Mouse (Mus musculus) megakaryocyte, adult 5-6 weeks (primary cell): Measurements from ENCODE around the gene Itih4. TPM values are rescaled to one million over a fixed set of nuclear protein-coding genes. Genes with fewer than 3 reads are reported as not detected.

Source experiments
- ATAC-seq: 2 replicates; pipeline ENCODE4 v1.8.0; 2016; ENCODE audit warnings: mild to moderate bottlenecking, inconsistent platforms; ENCODE audit not compliant: poor library complexity, severe bottlenecking
- total RNA-seq, 2 experiments: library from RNA; stranded (forward) in 1 of 2; stranded (reverse) in 1 of 2; fragments of 153-499, 151-499 nt in 1 of 2; fragments of 221-1000, 200-1000 nt in 1 of 2; gene quantifications; 2 replicates each; pipeline versions ENCODE4 v1.2.3 to v1.2.4; 2015 to 2017

Gene Itih4
- total RNA-seq, 2 experiments from 2014 or later = not detected

GRCm38 (mm10) chr14:30878958-30879571 is 7.2 kb upstream of the Itih4 start, which contains the start of gene Mustn1:
TSS of gene Mustn1 (plus strand) at chr14:30879200.
- ATAC-seq = no peak

GRCm38 (mm10) chr14:30879794-30880193 is 6.5 kb upstream of the Itih4 start:
- no peak for ATAC-seq

- no peak for ATAC-seq
Observed at GRCm38 (mm10) chr14:30880251-30880650, 6.0 kb upstream of the Itih4 start.

DNA sequence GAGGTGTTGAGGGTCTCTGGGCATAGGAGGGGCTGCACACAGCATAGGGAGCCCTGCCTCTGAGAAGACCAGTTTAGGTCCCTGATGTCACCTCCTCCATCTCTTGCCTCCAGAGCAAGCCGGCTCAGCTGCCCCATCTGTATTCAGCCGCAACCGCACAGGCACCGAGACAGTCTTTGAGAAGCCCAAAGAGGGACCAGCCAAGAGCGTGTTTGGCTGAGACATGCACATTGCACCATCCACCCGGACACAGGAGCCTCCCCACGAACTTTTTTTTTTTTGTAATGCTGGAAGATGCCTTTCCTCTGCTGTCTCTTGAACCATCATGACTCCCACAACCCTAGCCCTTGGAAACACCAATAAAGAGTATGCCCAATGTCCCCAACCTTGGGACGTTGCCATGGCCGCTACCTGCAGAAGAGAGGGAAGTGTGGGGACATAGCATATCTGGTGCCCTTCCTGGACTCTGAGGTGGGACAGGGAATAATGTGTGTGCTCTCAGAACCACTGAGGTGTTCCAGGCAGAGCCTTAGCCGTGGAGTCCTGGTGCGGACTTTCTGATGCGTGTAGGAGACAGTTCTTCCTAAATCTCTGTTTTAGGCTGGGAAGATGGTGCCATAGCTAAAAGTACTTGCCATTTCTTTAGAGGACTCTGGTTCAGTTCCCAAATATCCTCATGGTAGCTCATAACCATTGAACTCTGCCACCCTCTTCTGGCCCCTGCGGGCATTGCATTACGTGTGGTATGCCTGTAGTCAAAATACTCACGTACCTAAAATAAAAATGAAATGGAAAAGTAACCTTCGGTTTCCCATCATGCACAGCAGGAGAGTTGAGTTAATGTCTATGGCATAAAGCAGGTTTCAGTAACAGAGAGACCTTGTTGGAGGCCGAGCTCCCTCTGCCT is 5.2 kb upstream of the Itih4 start:
- peak; percentile 77 for ATAC-seq

GRCm38 (mm10) chr14:30881718-30882108 is 4.6 kb upstream of the Itih4 start:
- ATAC-seq = no peak

DNA sequence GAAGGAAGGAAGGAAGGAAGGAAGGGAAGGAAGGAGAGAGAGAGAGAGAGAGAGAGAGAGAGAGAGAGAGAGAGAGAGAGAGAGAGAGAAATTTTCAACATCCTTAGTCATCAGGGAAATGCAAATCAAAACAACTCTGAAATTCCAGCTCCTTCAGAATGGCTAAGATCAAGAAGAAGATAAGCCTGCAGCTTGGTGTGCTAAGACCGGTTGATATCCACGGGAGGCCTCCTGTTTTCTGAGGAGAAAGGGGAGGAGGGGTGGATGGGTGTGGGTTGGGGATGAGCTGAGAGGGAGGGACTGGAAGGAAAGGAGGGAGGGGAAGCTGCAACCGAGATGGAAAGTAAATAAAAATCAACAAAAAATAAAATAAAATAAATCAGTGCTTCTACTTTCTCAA is 978 bp upstream of the Itih4 start:
- no peak for ATAC-seq

- peak; percentile 30; the same call in 1 of the 2 replicates for ATAC-seq
Observed at GRCm38 (mm10) chr14:30888271-30888732, 2.0 kb downstream of the Itih4 start.

GRCm38 (mm10) chr14:30899972-30900371 is 13.7 kb downstream of the Itih4 start:
- no peak for ATAC-seq

DNA sequence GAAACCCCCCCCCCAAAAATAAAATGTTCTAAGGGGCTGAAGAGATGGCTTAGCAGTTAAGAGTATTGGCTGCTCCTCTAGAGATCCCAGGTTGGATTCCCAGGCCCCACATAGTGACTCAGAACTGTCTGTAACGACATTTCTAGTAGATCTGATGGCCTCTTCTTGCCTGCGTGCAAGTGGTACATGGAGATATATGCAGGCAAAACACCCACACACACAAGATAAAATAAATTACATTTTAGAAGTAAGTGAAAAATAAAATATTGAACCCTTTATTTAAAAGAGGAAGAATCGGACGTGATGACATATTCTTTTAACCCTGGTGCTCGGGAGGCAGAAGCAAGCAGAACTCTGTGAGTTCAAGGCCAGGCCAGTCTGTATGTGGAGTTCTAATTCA is 16.4 kb downstream of the Itih4 start:
- ATAC-seq = no peak

GRCm38 (mm10) chr14:30903036-30903435 is 16.8 kb downstream of the Itih4 start:
- no peak for ATAC-seq

DNA sequence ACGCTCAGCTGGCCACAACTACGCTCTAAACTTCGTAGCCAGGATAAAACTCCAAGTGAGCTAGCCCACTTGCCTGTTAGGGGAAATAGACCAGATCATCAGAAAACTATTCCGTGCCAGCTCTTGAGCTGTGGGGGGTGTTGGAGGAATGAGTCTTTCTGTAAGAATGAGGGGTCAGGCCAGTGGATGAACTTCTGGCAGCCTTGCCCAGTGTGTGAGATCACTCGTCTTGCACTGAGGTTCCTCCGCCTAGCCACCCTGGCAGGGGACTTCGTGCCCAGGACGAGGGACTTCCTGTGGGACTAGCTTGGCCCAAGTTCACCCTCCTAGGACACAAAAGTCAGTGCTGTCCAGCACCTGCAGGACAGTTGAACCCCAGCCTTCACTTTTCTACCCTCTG is 18.0 kb downstream of the Itih4 start:
- no peak for ATAC-seq

- ATAC-seq = no peak
Observed at GRCm38 (mm10) chr14:30906001-30906400, 19.7 kb downstream of the Itih4 start.

- ATAC-seq = peak; percentile 99
Observed at GRCm38 (mm10) chr14:30907814-30908265, 21.6 kb downstream of the Itih4 start.

DNA sequence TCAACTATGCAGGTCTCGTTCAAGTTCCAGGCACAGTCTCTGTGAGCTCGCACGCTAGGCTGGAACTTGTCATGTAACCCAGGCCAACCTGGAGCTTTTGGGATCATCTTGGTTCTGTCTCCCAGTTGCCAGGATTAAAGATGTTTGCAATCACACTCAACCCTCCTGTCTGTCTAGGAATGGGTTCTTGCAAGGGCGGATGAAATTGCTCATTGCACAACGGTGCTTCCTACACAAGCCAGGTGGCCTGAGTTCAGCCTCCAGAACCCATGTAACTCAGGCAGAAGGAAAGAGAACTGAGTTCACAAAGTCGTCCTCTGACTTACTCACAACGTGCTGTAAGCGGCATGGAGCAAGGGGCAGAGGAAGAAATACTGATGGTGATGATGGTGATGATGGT is 24.9 kb downstream of the Itih4 start:
- no peak for ATAC-seq

GRCm38 (mm10) chr14:30912641-30913040 is 26.4 kb downstream of the Itih4 start:
- ATAC-seq = no peak

- ATAC-seq = no peak
Observed at GRCm38 (mm10) chr14:30913404-30913803, 27.1 kb downstream of the Itih4 start.

DNA sequence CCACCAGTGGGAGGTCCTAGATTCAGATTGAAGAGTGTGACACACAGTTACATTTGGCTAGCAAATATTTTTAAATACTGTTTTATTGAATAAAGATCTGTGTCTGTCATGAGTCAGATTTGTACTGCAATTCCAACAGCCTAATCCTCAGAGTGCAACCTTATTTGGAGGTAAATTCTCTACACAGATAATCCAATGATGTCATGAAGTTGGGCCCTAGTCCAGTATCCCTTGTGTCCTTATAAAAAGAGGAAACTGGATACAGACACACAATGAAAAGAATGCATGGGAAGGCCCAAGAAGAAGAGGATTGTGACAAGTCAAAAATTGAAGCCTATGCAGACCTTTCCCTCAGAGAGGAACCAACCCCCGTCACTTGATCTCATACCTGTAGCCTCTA is 30.2 kb downstream of the Itih4 start:
- no peak for ATAC-seq

GRCm38 (mm10) chr14:30922053-30922670 is 35.9 kb downstream of the Itih4 start:
- ATAC-seq = no peak

- ATAC-seq = no peak
Observed at GRCm38 (mm10) chr14:30923375-30924105, 37.3 kb downstream of the Itih4 start, which contains the start of gene Itih3. TSS of gene Itih3 (minus strand) at chr14:30923760.

DNA sequence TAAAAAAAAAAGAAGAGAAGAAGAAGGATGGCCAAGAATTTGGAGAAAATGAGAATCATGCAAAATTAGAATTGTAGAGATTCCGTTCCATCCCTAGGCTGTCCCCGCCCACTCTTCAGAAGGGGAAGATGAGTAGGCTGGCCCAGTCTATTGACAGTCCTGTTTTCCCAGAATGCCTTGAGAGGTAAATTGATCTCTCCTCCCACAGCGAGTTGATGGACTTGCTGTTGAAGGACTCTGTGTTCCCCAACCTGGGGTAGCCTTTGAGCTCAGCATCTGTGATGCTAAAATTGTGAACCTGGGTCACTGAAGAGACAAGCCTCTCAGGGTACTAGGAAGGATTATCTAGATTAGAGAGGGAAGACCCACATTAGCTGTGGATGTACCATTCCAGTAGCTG is 39.2 kb downstream of the Itih4 start:
- ATAC-seq = no peak

DNA sequence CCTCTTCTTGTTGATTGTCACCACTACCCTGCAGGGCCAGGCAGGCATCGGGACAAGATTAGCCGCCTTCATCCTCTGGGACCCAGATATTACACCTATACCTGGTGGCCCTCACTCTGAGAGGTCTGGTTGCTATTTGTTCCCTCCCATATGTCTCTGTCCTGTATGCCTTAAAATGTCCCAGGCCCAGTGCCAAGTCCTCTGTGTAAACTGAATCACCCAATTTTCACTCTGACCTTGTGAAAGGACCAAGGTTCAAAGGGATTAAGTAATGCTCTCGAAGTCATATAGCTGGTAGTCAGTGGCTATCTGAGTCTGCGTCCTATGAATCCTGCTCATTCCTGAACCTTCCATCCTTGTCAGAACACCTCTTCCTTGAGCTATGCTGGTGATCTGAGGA is 44.1 kb downstream of the Itih4 start:
- ATAC-seq = no peak
